Mouse (Mus musculus): ENCODE results near the gene Cdcp2.
"Not testable (repeated sequence)": the region's sequence is repeated elsewhere in the genome, so short reads cannot be mapped to it uniquely, and the experiment has no call there.

Gene Cdcp2

DNA sequence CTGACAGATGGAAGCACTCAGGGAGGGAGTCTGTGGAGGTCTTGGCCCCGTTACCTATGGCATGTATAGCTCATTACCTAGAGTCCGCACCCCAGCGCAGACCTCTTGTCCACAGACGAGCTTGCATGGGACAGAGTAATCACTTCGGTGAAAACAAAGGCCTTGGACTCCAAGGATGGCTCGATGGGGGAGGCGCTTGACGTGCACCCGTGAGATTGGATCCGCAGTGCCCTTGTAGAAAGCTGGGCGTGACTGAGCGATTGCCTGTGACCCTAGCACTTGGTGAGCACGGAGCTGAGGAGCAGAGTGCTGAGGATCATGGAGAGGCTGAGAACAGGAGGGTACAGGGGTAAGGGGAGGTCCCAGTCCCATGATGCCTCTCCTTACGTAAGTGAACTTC is 5.0 kb upstream of the Cdcp2 start:
- no peak for DNase-seq (ENCODE audit: low spot score)

DNA sequence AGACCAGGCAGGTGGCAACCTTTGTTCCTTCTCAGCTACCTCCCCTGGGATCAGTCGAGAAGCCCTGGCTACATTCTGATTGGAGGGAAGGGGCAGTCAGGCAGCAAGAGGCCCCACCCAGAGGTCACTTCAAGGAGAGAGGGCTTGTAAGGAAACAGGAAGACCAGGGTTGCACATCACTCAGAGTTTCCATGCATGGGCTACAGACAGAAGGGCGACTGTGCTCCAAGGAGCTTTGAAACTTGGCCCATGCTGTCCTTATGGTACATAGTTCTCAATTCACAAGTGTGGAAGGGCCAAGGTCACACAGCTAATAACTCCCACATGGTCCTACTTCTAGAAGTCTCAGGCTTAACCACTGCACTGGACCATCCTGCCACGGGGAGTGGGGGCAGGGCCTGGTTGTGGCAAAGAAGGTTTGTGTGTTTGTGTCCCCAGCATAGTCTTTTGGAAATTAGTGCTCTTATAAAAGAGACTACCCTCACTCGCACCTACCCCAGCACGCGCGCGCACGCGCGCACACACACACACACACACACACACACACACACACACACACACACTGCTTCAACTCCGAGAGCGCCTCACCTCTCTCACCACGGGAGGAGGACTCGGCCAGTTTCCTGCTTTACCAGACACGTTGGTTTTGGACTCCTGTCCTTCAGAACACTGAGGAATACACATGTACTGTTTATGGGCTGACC is 2.1 kb upstream of the Cdcp2 start:
- no peak for DNase-seq (ENCODE audit: low spot score)

DNA sequence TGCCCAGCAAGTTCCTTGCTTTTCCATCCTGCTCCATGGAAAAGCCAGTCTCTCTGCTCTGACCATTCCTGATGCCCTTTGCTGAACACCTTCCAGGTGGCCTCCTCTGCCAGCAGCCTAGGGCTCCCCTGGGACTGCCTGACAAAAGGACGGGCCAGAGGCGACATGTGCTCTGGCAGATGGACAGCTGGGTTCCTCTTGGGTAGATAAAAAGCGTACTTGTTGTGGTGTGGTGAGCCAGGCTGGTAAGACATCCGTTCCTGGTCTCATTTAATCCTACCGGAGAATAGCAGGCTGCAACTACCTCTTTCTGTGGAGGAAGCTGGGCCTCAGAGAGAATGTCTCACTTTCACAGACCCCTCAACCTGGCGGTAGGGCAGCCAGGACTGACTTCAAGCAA is 648 bp upstream of the Cdcp2 start:
- no peak for DNase-seq (ENCODE audit: low spot score)

DNA sequence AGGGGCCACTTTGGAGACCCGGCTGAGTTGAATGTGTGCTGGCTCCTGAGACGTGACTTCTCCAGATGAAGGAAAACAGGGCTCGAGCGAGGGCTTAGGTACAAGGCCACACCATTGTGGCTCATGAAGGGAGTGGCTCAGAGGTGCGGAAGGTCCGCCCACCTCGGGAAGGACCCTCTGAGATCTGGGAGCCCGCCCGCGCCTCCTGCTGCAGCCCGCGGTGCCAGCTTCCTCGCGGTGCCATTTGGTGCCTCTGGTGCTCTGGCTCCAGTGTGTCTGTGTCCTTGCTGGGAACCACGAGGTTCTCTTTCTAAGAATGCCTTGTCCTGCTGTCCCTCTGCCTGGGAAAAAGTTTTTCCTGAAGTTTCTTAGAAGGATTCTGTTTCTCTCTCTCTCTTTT is 1.2 kb downstream of the Cdcp2 start:
- no peak for DNase-seq (ENCODE audit: low spot score)

DNA sequence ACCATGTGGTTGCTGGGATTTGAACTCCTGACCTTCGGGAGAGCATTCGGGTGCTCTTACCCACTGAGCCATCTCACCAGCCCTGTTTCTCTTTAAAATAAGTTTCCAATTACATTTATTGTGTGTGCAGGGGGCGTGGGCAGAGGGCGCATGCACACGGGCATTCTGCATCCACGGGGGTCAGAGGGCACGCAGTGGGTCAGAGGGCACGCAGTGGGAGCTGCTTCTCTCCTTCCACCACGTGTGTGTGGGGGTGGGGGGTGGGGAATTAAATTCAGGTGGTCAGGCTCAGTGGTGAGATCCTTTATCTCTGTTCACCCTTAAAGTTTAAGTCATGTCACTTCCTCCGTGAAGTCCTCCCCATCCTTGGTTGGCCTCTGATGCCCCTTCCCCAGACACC is 1.7 kb downstream of the Cdcp2 start:
- no peak for DNase-seq (ENCODE audit: low spot score)

DNA sequence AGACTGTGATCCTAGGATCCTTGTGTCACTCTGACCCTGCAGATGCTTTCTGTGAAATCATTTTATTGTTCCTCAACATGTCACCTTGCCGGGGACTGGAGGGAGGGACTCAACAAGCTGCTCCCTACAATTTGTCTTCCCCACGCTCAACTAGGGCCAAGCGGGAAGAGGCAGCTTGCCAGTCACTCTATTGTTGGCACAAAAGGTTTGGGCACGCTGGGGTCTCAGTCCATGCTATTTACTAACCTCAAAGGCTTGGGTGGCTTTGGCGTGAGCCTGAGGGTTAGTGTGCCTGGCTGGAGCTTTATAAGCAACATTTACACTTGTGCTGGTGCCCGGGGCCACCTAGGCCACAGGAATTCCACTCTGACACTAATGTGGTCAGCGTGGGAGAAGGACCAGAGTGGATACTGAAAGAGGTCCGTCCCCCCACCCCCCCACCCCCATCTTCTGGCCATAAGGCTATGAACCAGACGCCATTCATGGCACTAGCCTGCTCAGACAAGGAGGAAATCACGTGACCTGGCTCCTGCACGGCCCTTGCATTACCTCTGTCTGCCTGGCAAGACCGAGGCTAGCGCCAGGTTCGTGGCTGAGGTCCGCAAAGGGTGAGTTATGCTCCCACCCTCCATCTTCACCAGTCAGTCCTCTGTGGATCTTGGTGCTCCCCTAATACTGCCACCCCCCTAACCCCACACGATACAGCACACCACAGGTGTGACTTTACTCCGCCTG is 2.3 kb downstream of the Cdcp2 start:
- no peak for DNase-seq (ENCODE audit: low spot score)

DNA sequence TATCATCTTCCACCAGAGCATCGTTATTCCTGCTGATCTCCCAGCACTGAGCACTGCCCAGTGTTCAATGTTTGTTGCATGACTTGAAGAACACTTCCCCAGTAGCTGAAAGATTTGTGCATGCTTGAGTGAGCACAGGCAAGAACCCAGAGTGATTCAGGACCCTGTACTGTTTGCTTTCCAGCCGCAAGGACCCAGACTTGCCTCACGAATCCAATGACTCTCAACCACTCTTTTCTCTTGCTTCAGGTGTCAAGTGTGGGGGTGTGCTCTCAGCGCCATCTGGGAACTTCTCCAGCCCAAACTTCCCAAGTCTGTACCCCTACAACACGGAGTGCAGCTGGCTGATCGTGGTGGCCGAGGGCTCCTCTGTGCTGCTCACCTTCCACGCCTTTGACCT is 5.5 kb downstream of the Cdcp2 start:
- no peak for DNase-seq (ENCODE audit: low spot score)

DNA sequence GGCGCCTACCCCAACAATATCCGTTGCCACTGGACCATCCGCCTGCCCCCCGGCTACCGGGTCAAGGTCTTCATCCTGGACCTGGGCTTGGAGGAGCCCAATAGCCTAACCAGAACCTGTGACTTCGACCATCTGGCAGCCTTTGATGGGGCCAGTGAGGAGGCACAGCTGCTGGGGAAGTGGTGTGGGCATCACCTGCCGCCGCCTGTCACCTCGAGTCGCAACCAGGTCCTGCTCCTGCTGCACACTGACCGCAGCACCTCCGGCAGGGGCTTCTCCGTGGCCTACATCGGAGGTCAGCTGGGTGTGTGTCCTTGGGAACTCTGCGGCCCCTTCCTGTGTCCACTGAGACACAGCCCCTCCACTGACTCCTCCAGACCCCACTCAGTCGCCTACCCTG is 10.1 kb downstream of the Cdcp2 start:
- no peak for DNase-seq (ENCODE audit: low spot score)

DNA sequence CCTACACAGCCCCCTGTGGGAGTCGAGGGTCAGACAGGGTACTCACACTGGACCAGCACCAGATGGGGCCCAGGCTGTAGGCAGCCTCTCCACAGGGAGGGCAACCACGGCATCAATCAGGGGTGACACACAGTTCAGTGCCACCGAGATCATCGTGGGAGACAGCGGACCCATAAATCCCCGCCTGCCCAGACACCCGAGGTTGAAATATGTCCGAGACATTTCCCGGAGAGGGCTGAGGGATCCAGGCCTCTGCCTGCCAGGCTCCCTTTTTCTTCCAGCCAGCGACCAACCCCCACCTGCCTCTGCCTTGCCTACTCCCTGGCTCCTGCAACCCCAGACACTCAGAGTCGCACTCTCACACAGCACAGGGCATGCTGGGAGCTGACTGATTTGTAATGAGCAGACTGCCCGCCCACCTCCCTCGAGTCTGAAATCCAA is 11.6 kb downstream of the Cdcp2 start:
- DNase-seq (ENCODE audit: low spot score), result no peak

DNA sequence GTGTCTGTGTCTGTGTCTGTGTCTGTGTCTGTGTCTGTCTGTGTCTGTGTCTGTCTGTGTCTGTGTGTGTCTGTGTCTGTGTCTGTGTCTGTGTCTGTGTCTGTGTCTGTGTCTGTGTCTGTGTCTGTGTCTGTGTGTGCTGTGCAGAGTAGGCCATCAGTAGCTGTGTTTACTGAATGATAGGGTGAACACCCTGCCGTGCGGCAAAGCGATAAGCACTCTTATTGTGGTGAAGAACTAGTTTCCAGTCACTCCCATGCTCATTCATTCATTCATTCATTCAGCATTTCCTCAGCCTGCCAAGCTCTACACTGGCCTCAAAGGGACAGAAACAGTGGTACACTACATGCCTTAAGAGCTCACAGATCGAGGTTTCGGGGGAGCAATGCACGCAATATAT is 12.5 kb downstream of the Cdcp2 start:
- DNase-seq (ENCODE audit: low spot score), result not testable (repeated sequence)

DNA sequence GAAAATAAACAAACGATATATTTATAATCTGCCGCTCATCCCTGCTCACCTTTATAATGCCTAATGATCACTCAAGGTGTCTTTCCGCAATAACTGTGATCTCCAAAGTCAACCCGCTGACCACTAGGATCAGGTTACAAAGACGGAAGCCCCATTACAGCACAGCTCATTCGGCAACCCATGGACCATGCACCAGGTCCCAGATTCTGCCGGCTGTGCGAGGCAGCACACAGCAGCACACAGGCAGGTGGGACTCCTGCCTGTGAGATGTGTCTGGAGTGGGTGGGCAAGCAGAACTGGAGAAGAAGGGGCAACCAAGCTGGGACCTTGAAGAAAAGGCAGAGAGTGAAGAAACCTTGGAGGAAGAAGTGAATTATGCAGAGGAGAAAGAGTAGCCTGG is 17.6 kb downstream of the Cdcp2 start:
- DNase-seq (ENCODE audit: low spot score), result no peak

DNA sequence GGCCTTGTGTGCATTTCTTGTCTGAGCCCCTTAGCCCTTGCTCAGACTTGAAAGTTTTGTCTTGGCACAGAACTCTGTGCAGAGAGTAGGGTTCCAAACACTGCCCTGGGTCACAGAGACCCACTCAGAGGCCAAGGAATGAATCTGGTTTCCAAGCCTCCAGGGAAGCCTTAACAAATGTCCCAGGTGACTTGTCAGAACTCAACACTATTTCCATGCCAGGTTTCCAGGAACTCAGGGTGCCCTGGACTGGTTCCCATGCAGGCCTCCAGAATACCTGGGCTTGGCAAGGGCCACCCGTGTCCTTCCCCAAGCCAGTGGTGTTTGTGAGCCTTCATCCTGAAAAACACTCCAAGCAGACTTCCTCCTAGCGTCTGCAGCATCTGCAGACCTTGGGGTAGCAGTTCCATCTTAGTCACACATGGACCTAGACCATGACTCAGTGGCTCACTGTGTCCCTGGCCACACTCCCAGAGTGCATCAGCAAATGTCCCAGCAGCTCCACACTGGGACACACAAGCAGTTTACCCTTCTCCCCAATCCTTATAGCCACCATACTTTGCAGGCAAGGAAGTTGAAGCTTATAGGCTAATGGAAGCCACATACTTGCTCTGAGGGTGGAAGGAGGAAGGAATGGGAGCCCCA is 21.2 kb downstream of the Cdcp2 start:
- DNase-seq (ENCODE audit: low spot score), result no peak

DNA sequence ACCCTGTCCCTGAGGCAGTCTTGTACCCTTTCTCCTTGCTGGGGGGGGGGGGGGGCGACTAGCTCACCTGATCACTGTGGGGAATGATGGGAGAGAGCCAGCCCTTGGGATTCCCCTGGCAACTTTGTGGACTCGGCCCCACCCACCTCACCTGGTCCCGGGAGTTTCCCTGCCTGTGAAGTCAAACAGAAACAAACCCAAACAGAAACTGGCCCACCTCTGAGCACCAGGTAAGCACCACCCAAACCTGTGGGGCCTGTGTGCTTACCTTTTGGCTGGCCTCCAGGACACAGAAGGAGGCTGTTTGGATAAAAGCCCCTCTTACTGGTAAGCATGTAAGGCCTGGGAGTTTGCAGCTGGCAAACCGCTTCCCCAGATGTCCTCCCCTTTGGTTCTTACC is 22.4 kb downstream of the Cdcp2 start:
- no peak for DNase-seq (ENCODE audit: low spot score)

DNA sequence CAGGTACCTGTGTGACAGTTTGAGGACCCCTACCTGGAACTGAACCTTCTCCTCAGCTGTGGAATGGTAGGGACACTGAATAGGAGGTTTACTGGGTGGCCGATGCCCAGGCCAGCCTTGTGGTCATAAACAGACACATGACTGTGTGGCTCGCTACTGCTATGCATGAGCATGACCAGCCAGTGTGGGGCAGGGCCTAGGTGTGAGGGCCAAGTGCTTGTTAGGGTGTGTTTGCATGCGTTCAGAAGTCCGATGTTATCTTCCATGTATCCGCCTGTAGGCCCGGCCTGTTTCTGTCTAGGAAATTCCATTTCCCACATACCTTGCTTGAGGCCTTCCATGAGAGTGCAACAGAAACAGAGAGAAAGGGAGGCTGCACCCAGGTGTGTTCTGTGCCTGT is 24.0 kb downstream of the Cdcp2 start:
- DNase-seq (ENCODE audit: low spot score), result no peak

DNA sequence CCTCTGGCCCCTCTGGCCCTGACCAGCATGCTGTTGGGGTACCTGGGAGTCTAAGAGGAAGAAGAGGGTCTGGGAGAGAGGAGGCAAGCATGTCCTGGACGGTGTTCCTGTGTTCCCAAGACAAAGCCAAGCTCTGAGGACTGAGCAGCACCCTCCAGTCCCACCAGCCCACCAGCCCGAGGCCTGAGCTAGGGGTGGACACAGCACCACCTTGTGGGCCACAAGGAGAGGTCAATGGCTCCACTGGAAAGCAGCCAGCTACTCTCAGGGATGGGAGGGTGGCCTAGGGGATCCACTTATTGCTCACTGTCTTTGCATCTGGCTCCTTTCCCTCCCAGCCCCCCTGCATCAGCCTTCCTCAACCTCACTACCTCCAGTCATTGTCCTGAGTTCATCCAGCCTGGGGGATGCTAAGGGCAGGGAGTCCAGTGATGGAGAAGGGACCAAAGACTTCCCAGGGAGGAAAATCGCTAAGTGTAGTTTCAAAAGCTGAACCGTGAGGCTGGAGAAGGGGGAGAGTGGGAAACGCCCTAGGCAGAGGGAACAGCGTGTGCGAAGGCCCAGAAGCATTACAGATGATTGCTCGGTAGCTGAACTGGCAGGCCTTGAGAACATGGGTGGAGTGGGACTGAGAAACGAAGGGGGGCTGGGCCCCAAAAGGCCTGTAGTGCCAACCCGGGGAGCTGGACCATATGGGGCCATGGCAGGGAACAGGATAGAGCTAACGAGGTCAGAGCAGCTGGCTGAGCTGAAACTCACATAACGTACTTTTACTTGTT is 24.7 kb downstream of the Cdcp2 start:
- no peak for DNase-seq (ENCODE audit: low spot score)

DNA sequence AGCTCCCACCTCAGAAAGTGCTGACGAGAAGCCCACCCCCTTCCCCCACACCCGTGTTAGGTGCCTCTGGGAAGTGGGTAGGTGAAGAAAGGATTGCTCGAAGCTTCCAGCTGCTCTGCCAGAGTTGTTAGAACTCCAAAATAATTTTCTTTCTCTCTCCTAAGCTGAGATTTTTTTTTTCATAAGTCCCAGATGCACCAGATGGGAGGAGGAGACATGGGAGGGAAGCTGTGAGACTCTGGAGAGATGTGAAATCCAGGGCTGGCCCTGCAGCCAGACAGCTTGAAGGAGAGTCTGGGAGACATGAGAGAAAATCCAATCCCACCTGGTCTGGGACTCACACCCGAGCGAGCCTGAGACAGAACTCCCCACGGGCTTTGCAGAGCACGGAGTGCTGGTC is 27.7 kb downstream of the Cdcp2 start:
- no peak for DNase-seq (ENCODE audit: low spot score)

DNA sequence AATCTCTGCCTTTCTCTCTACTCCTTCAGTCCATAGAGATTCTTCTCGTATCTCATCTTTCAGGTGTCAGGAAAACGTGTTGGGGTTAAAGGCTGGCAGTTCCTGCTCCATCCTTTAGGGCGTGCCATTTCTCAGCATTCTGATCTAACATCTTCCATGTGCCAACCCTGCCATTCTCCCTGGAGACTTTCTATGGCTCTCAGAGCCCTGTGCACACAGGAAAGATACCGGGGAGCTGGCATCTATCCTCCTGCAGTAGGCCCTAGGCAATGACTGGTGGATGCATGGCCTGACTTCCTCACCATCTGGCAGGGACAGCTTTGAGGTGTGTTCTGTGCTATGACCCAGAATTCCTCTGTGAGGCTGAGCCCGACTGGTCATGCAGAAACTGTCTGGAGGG is 28.4 kb downstream of the Cdcp2 start:
- no peak for DNase-seq (ENCODE audit: low spot score)

DNA sequence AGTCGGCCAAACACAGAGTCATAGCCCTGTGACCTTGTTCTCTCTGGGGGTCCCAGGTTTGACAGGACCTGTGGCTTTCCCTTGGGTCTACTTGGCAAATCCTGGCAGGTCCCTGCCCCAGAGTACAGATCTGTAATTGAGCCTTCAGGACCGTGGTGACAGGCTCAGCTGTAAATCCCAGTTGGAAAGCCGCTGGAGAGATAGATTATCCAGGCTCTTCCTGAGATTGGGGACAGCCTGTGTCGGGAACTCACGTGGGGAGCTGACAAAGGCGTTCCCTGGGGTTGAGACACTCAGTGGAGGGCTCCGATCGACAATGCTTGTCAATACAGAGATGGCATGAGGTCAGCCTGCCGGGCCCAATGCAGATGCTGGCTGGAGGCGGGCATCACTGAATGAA is 29.7 kb downstream of the Cdcp2 start:
- DNase-seq (ENCODE audit: low spot score), result no peak

DNA sequence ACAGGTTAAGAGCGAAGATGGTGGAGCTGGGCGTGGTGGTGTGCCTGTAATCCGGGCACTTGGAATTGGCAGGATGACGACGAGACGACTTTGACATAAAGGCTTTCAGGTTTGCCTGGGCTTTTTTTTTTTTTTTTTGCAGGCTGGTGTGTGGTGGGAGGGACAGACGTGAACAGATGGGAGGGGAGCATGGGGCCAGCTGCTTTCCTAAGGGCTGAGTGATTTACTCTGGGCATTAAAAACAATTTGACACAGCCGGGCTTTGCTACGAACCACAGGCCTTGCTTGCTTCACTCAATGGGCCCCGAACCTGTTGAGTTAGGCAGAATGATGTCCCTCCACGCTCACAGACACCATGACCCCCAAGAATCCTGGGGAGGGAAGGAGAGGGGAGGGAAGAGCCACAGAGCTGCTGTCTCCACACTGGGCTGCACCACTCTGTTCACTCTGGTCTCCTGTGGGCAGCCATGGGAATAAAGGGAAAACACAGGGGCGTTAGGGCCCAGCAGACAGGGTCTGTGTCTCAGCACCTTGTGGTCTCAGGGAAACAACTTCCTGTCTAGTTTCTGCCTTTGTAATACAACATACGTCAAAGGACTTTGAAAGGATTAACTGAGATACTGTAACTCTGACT is 30.3 kb downstream of the Cdcp2 start:
- no peak for DNase-seq (ENCODE audit: low spot score)

DNA sequence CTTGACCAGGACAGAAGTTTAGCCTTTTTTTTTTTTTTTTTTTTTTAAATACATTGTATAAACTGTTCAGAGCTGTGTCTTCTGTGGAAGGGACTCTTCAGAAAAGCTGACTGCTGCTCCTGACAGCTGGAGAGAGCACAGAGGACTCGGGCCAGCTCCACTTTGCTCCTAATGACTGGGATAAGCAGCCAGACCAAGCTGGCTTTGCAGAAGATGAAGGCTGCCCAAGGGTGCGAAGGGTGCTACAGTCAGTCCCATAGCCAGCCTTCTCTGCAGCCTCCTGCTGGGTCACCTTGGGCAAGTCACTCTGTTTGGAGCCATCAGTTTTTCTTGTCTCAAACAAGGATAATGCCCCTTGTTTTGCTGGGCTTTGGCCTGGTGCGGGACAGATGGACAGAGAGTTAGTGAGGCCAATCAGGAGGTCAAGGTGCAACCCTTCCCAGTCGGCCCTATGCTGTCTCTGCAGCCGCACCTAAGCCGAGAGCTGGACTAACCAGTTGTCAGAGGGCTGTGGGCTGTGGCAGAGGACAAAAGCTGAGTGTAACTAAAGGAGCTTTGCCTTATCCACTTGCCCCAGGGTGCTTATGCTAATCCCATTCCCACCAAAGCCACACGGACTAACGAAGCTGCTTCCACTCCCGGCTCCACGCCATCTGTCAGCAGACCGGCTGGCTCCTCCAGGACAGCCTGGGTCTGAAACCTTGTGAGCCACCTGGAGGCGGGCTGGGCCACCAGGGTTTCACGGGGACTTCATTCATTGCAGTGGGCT is 31.4 kb downstream of the Cdcp2 start:
- DNase-seq (ENCODE audit: low spot score), result no peak

DNA sequence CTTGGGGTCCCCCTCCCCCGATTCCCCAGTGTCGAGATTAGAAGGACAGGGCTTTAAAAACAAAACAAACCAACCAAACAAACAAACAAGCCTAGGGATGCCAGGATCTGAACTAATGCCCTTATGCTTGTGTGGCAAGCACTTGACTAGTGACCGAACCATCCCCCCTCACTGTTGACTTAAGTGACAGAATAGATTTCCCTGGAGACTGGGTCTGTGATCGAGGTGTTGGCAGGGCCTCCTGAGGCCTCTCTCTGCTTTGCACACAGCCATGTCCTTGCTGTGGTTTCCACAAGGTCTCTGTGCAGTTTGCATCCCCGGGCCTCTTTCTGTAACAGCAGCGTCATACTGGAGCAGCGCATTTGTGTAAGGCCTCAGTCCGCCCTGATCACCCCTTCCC is 32.7 kb downstream of the Cdcp2 start:
- no peak for DNase-seq (ENCODE audit: low spot score)
